Mouse (Mus musculus): ENCODE data around the gene Gm33543.

DNA sequence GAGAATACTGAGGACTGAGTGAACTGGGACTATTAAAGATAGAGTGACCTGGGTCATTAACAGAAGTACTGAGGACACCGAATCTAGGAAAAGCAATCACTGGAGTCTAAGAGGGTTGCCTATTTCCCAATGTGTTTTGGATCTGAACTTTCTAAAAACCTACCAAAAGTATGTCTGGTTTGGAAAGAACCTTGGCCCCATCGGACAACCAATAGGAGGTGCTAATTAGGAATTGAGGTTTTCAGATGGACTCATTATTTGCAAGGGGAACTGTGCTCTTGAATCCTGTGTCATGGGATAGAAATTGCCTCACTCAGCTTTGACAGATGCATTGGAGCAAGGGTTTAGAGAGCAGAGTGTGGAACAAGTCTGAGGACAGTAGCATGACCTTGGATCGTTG, 1.5 kb downstream of the Gm33543 start:
- TF ChIP-seq CTCF (conservative IDR thresholded peaks at IDR 0.05; ENCODE audit: low read length) (no peak), NANOG (IDR thresholded peaks at IDR 0.05; ENCODE audit: borderline replicate concordance, low read length) (no peak), POU5F1 (IDR thresholded peaks at IDR 0.05; ENCODE audit: borderline replicate concordance, low read length) (no peak)
